Mouse (Mus musculus): ENCODE results near the gene Pole2. TPM values are rescaled to one million over a fixed set of nuclear protein-coding genes. Genes with fewer than 3 reads are reported as not detected.
A peak's percentile ranks its signal among the peaks of the same experiment; 100 is the strongest.

Pole2 gene
- total and polyA plus RNA-seq, 3 experiments: 14.4 to 89.5 (median 18.0) TPM

GRCm38 (mm10) chr12:69175975-69176374, 52.0 kb downstream of the Pole2 start:
- no peak for DNase-seq (ENCODE audit: low read depth, low spot score)
- Histone ChIP-seq H3K36me3 (ENCODE audit: control insufficient read depth in 1 of 2, insufficient read depth in 2 of 2, low read length in 2 of 2) (no peaks in the 10 kb centered on the region; a peak in 3 of 4 replicates), H3K4me1 (ENCODE audit: control insufficient read depth in 1 of 2, insufficient read depth in 2 of 2, low read length in 2 of 2) (no peaks in the 10 kb centered on the region), H3K79me2 (ENCODE audit: control insufficient read depth, insufficient read depth, low read length, poor library complexity) (no peaks in the 10 kb centered on the region), H3K4me3 (ENCODE audit: control insufficient read depth in 1 of 2, insufficient read depth in 1 of 2, low read depth in 2 of 2, low read length in 2 of 2) (no peak overlapping the region), H3K9me3 (replicated peaks; ENCODE audit: insufficient read depth, low read length) (no peaks in the 10 kb centered on the region), H3K27ac (ENCODE audit: control insufficient read depth, low read depth, low read length) (no peak overlapping the region), H3K27me3 (ENCODE audit: control insufficient read depth in 1 of 2, insufficient read depth in 2 of 2, low read length in 2 of 2) (no peaks in the 10 kb centered on the region), H3K9ac (ENCODE audit: control insufficient read depth, low read depth, low read length, poor library complexity, severe bottlenecking) (no peak overlapping the region)
- no peak for TF ChIP-seq TBP (IDR thresholded peaks at IDR 0.05; ENCODE audit: low read depth, low read length)
- TF ChIP-seq TCF12 (IDR thresholded peaks at IDR 0.05; ENCODE audit: low read depth, low read length): no peak
- no peak for TF ChIP-seq ELF1 (IDR thresholded peaks at IDR 0.05; ENCODE audit: low read depth, low read length)
- TF ChIP-seq POLR2A (IDR thresholded peaks at IDR 0.05; ENCODE audit: control insufficient read depth in 1 of 2, insufficient read depth in 1 of 2, low read depth in 1 of 2, low read length in 2 of 2, poor library complexity in 1 of 2): no peak
- no peak for TF ChIP-seq JUND (IDR thresholded peaks at IDR 0.05; ENCODE audit: low read depth, low read length)
- no peak for TF ChIP-seq GATA1 (IDR thresholded peaks at IDR 0.05; ENCODE audit: low read depth, low read length)
- TF ChIP-seq TAL1 (IDR thresholded peaks at IDR 0.05; ENCODE audit: low read length): no peak
- no peak for TF ChIP-seq CHD1 (IDR thresholded peaks at IDR 0.05; ENCODE audit: low read depth, low read length)
- no peak for TF ChIP-seq MAZ (IDR thresholded peaks at IDR 0.05; ENCODE audit: low read depth, low read length)
- no peak for TF ChIP-seq ZNF384 (IDR thresholded peaks at IDR 0.05; ENCODE audit: low read depth, low read length)
- TF ChIP-seq ETS1 (IDR thresholded peaks at IDR 0.05; ENCODE audit: low read depth, low read length): no peak
- no peak for TF ChIP-seq NELFE (IDR thresholded peaks at IDR 0.05; ENCODE audit: low read depth, low read length)
- no peak for TF ChIP-seq MEF2A (IDR thresholded peaks at IDR 0.05; ENCODE audit: extremely low read depth, insufficient replicate concordance, low read depth, low read length, poor library complexity, severe bottlenecking)
- no peak for TF ChIP-seq SIN3A (IDR thresholded peaks at IDR 0.05; ENCODE audit: low read length)
- no peak for TF ChIP-seq ZC3H11A (IDR thresholded peaks at IDR 0.05; ENCODE audit: low read depth, low read length)
- no peak for TF ChIP-seq MYB (IDR thresholded peaks at IDR 0.05; ENCODE audit: low read depth, low read length)
- no peak for TF ChIP-seq NRF1 (IDR thresholded peaks at IDR 0.05; ENCODE audit: insufficient read depth, low read depth, low read length, poor library complexity, severe bottlenecking)

GRCm38 (mm10) chr12:69171307-69171706, 56.7 kb downstream of the Pole2 start:
- H3K79me2 ChIP-seq (ENCODE audit: control insufficient read depth, insufficient read depth, low read length, poor library complexity): peaks cover 11% of the 10 kb centered on the region
- H3K4me3 ChIP-seq (ENCODE audit: control insufficient read depth in 1 of 2, insufficient read depth in 1 of 2, low read depth in 2 of 2, low read length in 2 of 2): no peak overlapping the region
- no peak overlapping the region for H3K9ac ChIP-seq (ENCODE audit: control insufficient read depth, low read depth, low read length, poor library complexity, severe bottlenecking)
- no peak for TF ChIP-seq JUND (IDR thresholded peaks at IDR 0.05; ENCODE audit: low read depth, low read length)
- TF ChIP-seq TBP (IDR thresholded peaks at IDR 0.05; ENCODE audit: low read depth, low read length): no peak
- peak; percentile 21; the same call in 1 of the 2 replicates for TF ChIP-seq TCF12 (IDR thresholded peaks at IDR 0.05; ENCODE audit: low read depth, low read length)
- no peak for TF ChIP-seq MAX (IDR thresholded peaks at IDR 0.05; ENCODE audit: low read length)
- peak; percentile 76; the same call in 1 of the 2 replicates for TF ChIP-seq ETS1 (IDR thresholded peaks at IDR 0.05; ENCODE audit: low read depth, low read length)
- no peak for TF ChIP-seq MAFK (IDR thresholded peaks at IDR 0.05; ENCODE audit: borderline replicate concordance, low read depth, low read length)
- TF ChIP-seq SIN3A (IDR thresholded peaks at IDR 0.05; ENCODE audit: low read length): peak; percentile 56; the same call in 1 of the 2 replicates
- TF ChIP-seq EP300 (IDR thresholded peaks at IDR 0.05; ENCODE audit: low read depth in 1 of 2, low read length in 2 of 2): peak in 1 of 2 experiments; percentile 23; a peak in 1 of 4 replicates
- TF ChIP-seq USF1 (IDR thresholded peaks at IDR 0.05; ENCODE audit: low read depth, low read length): peak; percentile 81; the same call in 1 of the 2 replicates
- TF ChIP-seq MXI1 (IDR thresholded peaks at IDR 0.05; ENCODE audit: low read depth, low read length): peak; percentile 89; the same call in 1 of the 2 replicates
- no peak for DNase-seq (ENCODE audit: low read depth, low spot score)
- H3K9me3 ChIP-seq (replicated peaks; ENCODE audit: insufficient read depth, low read length): no peaks in the 10 kb centered on the region
- H3K4me1 ChIP-seq (ENCODE audit: control insufficient read depth in 1 of 2, insufficient read depth in 2 of 2, low read length in 2 of 2): peaks cover 0 to 2% of the 10 kb centered on the region in 2 experiments; a peak in 2 of 4 replicates
- H3K27ac ChIP-seq (ENCODE audit: control insufficient read depth, low read depth, low read length): no peak overlapping the region
- H3K27me3 ChIP-seq (ENCODE audit: control insufficient read depth in 1 of 2, insufficient read depth in 2 of 2, low read length in 2 of 2): no peaks in the 10 kb centered on the region
- H3K36me3 ChIP-seq (ENCODE audit: control insufficient read depth in 1 of 2, insufficient read depth in 2 of 2, low read length in 2 of 2): peaks cover 0 to 10% of the 10 kb centered on the region in 2 experiments

Data from MEL (cell line).